Mouse (Mus musculus) embryo, embryonic 11.5 days (tissue): ENCODE data around the gene Setd1a.
"Not testable (repeated sequence)": the region's sequence is repeated elsewhere in the genome, so short reads cannot be mapped to it uniquely, and the experiment has no call there.

Experiments
- DNase-seq: peaks from one replicate; pipeline ENCODE4 v3.0.0-alpha.2; 2012; ENCODE audit warnings: low read depth, low spot score

Gene Setd1a

DNA sequence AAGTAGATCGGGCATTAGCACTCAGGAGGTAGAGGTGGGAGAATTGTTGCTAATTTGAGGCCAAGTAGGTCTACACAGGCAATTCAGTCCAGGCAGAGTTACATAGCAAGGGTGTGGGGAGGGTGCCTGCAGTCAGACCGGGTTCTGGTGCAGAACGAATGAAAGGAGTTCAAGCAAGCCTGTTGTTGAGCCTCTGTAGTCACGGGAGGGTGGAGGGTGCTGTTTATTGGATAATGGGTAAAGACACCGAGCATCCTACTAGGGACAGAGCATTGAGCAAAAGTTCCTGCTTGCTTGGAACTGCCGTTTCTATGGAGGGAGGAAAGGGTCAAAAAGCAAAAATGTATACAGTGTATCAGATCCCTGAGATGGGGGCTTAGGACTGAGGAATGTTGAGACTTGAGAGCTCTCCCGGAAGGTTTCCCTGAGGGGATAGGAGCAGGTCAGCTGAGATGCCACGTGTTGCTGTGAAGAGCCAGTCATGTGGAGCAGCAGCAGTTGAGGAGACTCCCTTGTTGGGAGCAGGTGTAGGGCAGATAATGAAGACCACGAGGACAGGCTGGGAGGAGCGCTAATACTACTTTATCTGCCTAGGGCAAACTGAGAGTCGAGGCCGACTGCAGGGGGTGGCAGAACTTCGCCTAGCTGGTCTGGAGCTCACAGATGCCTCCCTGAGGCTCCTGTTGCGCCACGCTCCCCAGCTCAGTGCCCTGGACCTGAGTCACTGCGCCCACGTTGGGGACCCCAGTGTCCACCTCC lies 9.4 kb upstream of the Setd1a start:
- no peak for DNase-seq

DNA sequence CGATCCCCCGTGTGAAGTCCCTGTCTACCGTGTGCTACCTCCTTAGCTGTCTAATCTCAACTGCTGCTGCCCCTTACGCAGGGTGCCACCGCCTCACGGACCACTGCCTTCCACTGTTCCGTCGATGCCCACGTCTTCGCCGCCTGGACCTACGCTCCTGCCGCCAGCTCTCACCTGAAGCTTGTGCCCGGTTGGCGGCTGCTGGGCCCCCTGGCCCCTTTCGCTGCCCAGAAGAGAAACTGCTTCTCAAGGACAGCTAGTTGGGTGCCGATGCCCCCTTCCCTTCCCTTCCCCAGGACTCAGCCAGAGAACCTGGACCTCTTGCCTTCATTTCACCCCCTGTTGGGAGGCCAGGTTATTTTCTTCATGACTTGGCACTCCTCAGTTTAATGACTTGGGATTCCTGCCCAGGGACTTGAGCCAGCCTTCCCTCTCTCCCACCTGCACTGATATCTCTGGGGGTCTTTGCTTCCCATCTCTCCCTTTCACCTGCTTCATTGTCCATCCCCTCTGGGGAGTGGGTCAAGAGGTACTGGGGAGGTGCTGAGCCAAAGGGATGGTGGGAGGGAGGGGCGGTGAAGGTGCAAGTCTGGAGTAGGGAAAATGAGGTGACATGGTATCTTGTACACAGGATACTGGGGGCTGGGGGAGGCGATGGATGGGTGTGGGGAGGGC lies 8.7 kb upstream of the Setd1a start:
- DNase-seq, result no peak

DNA sequence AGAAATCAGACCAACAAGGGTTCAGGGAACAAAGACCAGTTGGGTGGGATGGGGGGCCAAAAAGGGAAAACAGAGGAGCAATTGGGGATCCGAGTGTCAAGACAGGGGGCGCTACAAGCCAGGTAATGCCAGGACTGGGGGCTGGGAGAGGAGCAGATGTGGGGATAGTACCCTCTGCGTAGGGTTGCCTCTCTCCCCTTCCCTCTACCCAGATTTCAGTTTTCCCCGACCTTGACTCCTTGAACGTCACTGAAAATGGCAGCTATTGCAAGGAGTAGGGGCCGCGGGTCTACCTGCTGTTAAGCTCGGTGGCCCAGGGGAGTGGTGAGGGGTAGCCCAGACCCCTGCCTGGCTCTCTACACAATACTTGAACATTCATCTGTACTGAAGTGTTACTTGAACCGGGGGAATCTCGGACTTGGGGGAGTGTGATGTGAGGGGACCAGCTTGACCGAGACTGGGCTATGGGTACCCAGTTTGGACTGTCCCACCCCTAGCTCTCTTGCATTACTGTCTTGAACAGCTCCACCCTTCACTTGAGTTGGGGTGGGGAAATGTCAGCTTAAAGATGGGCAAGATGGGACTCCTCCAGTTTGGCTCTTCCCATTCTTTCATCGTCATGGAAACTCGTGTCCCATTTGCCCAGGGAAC lies 8.0 kb upstream of the Setd1a start:
- no peak for DNase-seq

DNA sequence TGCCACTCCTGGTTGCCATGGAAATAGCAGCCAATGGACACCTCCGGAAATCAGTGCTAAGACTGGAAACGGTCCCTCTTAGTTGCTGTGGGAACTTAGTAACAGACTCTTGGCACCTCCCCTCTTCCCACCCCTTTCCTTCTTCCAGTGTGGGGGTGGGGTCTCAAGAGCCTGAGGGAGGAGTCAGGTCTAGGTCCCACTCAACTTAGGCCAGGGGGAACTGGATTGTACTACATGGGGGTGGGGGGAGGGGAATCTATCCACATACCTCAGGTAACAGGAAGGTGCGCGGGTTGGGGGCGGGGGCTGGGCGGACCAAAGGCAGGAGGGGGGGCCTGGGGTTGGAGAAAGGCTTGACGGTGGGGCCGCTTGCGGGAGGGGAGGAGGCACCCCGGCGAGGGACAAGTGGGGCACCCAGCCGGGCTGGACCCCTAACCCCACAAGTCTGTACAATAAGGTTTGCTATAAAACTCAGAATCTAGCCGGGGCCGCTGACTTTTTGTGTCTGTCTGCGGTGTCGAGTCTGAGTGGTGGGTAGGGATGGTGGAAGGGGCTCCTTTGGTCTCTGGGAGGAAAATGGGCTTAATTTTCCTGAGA lies 7.4 kb upstream of the Setd1a start:
- DNase-seq, result peak; percentile 85

DNA sequence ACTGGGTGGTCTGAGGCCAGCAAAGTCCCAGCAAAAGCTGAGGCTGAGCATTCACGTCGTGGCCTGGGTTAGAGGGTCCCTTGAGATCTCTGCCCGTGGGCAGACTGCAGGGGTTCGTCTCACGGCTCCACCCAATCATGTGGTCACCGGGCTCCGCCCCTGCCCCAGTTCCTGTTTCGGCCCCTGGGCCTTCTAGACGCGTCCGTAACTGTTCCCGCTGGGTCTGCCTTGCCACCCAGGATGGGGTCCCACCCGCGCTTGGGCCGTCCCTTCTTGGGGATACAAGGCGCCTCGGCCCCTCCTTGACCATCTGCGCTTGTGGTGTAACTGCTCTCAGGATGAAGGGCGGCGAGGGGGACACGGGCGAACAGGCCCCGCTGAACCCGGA lies 6.8 kb upstream of the Setd1a start, which contains the start of gene Orai3:
TSS of gene Orai3 (plus strand) at position 165 of the 388 bp plus-strand sequence.
- DNase-seq, result peak; percentile 66

DNA sequence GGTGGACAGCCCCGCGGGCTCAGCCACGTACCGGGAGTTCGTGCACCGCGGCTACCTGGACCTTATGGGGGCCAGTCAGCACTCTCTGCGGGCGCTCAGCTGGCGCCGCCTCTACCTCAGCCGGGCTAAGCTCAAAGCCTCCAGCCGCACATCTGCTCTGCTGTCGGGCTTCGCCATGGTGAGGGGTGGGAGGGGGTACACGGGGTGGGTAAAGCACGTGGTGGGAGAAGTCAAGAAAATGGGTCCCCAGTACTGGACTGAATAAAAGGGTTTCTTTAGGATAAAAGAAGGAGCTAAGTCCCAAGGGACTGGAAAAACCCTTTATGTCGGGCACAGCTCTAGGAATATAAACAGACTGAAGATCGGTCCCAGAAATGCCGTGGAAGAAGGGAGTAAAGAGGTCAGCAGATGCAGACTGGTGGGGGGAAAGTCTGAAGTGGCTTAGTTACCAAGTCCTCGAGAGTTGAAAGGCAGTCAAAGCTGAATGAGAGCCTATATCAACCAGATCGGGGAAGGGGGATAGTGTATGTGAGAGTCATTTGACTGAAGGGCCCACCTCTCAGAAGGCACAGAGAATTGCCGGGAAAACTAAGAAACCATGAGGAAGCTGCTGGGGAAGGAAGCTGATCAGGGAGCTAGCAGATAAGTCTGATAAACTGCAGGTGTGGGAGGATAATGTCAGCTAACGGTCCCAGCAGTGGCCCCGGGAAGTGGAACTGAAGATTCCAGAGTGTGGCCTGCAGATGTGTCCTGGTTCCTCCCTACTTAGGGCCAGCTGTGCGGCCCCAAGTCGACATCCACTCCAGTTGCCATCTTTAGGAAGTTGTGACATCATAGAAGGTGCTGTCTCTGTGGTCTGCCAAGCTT lies 6.2 kb upstream of the Setd1a start:
- DNase-seq, result no peak

DNA sequence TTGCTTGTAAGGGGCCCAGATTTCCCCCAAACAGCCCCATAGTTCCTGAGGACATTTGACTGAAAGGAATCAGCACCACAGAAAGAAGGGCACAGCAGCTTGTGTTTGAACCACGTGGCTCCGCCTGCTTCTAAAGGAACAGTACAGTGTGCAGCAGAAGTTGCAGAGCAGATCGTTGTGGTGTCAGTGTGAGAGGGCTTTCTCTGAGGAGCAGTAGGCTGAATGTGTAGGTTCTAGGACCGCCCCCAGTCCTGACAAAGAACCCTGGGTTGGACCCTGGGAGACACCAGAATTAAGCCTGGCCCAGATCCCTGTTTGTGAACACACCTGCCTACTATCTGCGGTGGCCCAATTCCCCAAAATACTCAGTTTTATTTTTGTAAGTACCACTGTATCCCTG lies 5.2 kb upstream of the Setd1a start:
- DNase-seq, result no peak

DNA sequence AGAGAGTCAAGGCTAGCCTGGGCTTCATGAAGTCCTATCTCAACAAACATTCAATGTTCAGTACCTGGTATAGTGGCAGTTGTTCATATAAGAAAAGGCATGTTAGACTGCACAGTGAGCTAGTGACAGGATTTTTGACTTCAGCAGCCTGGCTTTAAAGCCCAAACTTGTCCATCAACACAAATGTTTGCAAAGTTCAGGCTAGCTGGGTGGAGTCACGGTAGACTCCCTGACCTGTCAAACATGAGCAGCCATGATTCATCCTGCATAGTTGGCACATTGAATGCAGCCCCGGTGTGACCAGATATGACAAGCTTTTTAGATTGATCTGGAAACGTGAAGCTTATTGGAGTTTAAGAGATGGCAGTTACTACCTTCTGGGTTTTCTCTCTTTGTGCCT lies 4.4 kb upstream of the Setd1a start:
- no peak for DNase-seq

DNA sequence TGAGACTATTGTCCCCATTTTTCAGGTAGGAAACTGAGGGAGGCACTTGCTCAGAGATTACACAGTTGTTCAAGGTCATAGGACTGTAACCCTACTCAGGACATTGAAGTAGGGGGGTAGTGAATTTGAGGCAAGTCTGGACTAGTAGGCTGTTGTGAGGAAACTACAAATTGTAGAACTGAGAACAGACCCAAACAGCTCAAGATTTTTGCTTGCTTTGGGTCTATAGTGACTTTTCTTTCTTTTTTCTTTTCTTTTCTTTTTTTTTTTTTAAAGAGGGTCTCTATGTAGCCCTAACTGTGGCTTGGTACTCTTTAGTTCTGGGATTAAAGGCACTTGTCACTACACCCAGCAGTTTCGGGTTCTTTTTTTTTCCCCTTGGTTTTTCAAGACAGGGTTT lies 3.9 kb upstream of the Setd1a start:
- DNase-seq, result no peak

DNA sequence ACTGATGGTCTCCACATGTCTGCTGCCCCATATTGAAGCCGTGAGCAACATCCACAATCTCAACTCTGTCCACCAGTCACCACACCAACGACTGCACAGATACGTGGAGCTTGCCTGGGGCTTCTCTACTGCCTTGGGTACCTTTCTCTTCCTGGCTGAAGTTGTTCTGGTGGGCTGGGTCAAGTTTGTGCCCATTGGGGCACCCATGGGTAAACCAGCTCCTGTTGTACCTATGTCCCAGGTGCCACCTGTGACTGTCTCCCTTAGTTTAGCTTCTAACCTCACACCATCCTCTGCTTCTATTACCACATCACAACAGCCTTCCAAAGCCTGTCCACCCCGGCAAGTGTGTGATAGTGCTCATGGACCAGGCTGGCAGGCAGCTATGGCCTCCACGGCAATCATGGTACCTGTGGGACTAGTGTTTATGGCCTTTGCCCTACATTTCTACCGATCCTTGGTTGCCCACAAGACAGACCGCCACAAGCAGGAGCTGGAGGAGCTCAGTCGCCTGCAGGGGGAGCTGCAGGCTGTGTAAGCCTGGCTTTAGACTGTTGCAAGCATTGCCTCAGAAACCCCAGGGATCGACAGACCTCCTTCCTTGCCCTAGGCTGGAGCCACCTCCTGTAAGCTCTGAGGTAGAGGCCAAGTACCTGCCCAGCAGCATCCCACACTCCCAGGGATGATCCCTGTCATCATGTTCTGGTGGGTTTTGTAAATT lies 2.6 kb upstream of the Setd1a start:
- peak; percentile 70 for DNase-seq

DNA sequence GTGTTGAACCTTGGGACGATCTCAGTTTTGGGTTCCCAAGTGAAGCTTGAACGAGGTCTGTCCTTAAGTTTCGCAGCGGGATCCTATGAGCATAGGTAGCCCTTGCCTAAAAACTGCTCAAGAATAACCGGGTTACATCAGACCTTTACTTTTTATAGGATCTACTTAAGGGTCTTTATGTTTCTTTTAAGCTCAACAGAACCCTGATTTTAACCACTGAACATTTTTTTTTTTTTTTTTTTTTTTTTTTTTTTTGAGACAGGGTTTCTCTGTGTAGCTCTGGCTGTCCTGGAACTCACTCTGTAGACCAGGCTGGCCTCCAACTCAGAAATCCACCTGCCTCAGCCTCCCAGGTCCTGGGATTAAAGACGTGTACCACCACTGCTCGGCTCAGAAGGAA lies 633 bp upstream of the Setd1a start:
- not testable (repeated sequence) for DNase-seq

DNA sequence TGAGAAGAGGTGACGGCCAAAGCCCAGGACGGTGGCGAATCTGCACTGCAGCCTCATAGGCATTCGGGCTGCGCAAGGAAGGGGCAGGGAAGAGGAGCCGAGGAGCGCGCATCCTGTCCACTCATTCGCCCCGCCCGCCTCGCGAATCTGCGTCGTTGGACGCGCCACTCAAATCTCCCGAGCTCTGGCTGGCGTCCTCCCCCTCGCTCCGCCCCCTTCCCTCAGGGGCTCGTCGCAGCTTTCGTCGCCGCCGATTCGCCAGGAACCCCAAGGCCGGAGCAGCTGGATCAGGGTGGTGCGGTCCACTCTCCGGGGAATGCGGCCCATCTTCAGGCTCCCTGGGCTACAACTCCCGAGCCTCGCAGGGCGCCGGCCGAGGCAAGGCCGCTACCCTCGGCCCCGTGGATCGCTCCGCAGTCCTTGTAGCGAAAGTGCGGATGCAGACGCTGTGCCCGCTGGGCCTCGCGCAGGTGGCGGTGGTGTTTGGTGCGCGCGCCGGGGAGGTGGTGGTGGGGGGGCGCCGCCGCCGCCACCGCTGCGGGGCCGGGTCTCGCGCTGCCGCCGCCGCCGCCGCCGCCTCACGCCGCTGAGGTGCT lies 506 bp downstream of the Setd1a start:
- DNase-seq, result peak; percentile 95

DNA sequence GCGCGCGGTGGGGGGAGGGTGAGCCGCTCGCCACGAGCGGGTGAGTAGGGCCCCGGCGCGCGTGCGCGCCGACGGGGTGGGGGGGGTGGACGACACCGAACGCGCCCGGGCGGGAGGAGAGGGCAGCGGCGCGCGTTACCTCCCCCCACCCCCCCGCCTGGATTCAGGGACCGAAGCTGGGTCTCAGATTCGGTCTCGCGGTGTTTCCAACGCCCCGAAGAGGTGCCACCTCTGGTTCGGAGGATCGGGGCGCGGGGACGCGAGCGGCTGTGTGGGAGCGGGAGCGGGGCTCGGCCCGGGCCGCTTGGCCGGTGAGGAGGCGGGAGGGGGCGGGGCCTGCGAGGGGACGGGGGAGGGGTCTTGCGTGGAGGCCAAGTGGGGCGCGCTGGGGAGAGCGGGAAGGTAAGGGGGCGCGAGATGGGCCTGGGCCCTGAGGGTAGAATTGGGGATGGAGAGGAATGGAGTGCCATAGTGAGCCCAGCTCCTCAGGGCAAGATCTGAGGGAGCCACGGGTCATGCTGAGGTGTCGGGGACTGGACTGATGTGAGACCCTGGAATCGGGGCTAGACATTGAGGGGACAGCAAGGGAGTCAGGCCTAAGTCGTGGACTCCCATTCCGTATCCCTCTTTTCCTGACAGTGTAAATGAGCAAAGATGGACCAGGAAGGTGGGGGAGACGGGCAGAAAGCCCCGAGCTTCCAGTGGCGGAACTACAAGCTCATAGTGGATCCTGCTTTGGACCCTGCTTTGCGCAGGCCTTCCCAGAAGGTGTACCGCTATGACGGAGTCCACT lies 1.2 kb downstream of the Setd1a start:
- peak; percentile 38 for DNase-seq

DNA sequence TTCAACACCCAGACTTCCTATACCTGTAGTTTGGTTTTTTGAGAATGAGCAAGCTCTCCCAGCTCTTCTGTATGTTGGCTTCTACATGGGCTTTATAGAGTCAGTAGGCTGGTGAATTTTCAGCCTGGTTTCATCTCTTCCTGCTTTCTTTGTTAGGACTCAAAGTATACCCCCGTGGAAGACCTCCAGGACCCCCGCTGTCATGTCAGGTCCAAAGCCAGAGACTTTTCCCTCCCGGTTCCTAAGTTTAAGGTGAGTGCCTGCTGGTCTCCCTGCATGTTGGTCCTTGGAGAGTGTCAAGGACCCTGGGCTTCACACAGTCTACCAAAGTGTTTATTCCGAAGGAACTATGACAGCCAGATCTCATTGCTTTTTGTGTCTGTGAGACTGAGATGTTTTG lies 1.9 kb downstream of the Setd1a start:
- DNase-seq, result no peak

DNA sequence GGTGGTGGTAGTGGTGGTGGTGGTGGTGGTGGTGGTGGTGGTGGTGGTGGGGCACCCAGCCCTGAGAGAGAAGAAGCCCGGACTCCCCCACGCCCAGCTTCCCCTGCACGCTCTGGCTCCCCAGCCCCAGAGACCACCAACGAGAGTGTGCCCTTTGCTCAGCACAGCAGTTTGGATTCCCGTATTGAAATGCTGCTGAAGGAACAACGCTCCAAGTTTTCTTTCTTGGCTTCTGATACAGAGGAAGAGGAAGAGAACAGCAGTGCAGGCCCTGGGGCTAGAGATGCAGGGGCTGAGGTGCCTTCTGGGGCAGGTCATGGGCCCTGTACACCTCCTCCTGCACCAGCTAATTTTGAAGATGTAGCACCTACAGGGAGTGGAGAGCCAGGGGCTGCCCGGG lies 8.8 kb downstream of the Setd1a start, which contains the start of gene Gm49388:
TSS of gene Gm49388 (plus strand) at position 301 of the 400 bp plus-strand sequence.
- no peak for DNase-seq

DNA sequence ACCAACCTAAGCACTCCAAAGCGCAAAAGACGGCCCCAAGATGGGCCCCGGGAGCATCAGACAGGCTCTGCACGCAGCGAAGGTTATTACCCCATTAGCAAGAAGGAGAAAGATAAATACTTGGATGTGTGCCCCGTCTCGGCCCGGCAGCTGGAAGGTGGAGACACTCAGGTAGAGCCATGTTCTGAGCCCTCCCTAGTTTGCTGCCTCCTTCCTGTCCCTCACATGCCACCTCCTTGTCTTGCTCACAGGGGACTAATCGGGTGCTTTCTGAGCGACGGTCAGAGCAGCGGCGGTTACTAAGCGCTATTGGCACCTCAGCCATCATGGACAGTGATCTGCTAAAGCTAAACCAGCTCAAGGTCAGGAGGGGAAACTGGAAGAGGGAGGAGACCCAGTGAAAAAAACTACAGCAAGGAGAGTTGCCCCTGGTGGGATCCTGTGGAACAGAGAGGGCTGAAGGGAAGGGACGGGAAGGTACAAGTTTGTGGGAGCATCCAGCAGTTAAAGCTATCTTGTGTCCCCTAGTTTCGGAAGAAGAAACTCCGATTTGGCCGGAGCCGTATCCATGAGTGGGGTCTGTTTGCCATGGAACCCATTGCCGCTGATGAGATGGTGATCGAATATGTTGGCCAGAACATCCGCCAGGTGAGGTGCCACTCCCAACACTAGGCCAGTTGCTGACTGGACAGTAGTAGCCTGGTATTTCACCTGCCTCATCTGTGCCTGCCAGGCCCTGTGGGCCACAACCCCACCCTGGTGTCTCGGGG lies 20.8 kb downstream of the Setd1a start:
- no peak for DNase-seq

DNA sequence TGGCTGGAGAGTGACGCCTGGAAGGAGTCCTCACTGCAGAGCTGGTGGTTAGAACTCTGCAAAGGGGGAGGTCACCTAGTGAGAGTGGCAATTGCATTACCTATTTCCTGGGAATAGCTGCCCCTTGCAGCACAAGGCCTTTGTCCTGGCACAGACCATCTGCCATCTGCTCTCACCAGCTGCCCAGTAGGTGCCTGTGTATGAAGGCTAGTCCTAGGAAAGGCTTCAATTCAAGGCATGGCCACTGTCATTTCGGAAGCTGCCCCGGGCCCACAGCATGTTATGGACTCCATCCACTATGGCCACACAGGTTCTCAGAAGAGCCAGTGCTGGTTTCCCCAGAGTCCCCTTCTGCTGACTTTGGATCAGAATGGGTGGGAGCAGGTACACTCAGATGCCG lies 22.1 kb downstream of the Setd1a start:
- DNase-seq, result no peak

DNA sequence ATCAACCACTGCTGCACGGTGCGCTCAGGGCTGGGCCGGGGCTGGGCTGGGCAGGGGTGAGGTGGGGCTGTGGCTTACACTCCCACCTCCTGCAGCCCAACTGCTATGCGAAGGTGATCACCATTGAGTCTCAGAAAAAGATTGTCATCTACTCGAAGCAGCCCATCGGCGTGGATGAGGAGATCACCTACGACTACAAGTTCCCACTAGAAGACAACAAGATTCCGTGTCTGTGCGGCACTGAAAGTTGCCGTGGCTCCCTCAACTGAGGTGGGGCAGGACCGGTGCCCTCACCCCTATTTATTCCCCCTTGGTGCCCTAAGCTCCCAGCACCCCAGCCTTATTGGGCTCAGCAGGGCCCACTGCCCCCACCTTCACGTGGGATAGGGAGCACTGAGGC lies 22.7 kb downstream of the Setd1a start:
- no peak for DNase-seq

DNA sequence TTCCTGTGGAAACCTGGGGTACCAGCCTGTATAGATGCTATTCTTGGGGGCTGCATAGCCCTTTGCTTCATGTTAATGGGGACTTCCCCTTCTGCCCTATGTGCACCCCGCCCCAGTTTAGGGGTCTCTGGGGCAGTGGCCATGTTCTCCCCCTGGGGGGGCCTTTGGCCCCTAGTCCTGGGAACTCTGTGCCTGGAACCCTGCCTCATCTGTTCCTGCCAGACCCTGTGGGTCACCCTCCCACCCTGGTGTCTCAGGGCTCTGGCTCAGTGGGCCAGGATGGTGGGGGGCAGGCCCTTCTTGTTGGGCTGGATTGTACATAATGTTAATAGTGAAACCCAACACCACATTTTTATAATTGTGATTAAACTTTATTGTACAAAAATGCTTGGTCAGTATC lies 23.3 kb downstream of the Setd1a start:
- DNase-seq, result no peak
